Mouse (Mus musculus): ENCODE results near the gene Slc19a2.

The Slc19a2 gene

DNA sequence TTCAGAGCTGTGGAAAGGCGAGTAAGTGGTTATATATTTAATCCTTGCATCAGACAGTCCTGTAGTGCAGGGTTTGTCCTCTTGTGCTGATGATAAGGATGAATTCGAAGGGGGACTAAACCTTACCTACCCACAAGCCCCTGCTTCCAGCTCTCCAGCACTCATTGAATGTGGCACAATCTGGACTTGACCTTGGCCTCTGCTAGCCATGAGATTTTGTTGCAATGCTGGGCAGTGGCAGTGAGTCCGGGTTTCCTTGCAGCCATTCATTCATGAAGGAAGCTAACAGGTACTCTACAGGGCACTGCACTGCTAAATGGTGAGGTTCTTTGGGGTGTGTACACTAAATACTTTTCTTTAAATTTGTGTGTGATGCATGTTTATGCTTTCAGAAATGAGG, 6.0 kb downstream of the Slc19a2 start:
- no peak for DNase-seq

DNA sequence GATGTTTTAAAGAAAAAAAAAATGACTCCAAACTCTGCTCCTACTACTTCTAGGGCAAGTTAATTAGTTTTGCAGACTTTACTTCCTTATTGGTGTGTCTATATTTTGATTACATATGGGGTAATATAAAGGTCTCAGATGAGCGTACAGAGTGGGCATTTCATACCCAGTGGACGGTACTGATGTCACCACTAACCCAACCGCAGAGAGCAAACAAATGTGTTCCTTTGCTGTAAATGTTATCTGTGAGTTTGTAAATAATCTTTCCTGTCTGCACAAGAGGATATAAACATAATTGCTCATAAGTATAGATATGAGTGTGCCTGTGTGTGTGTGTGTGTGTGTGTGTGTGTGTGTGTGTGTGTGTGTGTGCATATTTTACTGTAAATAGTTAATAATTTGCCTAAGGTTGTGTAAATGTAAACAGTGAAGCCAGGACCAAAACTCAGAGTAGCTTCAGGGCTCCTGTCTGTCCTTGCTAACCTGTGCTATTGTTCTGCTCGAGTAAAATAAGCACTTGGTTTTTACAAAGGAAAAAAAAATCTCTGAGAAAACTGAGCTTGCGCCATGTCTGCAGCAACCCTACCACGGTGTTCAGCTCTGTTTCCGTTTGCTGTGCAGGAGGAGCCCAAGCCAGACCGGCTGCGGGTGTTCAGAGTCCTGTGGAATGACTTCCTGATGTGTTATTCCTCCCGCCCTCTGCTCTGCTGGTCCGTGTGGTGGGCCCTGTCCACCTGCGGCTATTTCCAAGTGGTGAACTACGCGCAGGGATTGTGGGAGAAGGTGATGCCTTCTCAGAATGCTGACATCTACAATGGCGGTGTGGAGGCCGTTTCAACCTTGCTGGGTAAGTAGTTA, 11.6 kb downstream of the Slc19a2 start:
- DNase-seq, result no peak

DNA sequence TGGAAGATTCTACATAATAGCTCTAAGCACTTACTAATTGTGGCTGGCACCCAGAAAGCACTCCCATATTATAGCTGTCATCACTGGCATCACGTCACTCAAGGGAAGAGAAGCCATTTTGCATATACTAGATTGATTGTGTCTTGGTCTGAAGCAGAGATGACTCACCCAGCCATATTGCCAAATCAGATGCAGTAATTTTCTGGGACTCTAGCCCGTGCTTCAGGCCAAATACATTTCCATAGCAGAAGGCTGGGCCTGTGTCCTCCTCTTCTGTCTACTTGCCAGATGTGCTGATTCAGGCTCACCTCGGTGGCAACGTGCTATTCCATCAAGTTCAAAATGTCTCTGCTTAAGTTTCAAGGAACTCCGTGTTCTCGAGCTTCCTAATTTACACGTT, 12.7 kb downstream of the Slc19a2 start:
- DNase-seq, result no peak

DNA sequence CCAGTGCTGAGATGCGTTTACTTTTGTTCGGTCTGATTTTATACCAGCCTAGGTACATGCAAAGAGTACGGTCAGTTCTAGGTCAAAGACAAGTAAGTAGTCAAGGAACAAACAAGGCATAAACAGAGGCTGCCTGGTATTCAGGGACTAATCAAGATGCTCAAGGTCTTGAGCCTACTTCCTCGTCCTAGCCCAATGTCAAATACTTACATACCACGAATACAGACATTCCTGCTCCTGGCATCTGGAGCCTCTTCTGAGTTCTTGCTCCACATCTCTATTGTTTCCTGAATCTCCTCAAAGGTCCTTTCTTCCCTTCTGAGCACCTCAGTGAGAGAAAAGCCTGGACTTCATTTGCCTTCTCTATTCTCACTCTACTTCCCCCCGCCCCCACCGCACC, 22.1 kb downstream of the Slc19a2 start:
- DNase-seq, result no peak

DNA sequence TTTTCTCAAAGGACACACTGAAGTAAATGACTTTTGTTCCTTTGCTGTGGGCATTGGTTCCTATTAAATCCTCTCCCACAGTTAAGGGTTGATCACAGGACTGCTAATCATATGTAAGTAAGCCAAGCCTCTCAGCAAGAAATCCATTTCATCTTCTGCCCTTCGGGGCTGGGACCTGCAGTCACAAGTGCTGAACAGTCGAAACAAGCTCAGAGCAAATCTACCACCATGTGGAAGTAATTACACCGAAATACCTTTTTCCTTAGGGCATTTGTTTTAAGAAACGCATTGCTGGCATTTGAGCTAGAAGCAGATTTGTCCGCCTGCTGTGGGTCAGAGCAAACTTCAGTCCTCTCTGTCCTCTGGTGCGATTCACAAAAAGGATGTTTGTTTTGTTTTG, 24.8 kb downstream of the Slc19a2 start:
- no peak for DNase-seq

DNA sequence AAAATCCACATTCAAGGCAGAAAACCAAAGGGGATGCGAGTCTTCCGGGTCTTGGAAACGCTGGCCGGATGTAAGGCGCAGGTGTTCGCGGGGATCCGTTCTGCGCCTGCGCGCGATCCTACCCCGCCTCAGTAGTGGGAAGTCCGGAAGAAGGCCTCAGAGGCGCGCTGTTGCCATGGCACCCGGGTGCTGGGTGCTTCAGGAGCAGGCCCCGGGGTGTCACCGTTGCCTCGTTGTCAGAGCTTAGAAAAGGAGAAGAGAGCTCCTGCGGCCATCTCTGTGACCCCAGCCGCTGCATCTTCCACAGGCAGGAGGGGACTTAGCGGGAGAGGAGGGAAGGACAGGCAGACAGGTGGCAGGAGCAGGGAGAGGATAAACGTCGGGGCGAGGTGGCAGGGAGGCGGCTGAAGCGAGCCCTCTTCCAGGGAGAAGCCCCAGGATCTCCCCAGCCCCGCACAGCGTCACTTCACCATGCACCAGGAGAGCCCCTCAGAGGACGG, 26.7 kb downstream of the Slc19a2 start, which contains the start of gene Ccdc181:
Gene Ccdc181 (plus strand): TSS at position 131 of the 500 bp plus-strand sequence.
- DNase-seq, result peak; percentile 99

DNA sequence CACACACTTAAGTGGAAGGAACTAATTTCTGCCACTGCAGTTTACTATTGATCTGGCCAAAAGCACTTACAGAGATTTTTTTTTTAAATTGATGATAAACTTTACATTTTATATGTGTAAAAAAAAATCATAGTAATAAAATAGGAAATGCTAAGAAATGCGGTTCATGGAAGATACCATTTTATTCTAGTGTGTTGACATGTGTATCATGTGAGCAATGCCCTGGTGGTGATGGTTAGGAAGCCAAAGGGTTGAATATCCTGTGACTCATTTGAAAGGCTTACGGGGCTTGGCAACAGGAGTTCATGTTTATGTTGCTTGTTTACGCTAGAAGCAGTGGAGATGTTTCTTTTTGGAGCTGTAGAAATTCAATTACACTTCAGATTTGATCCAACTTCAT, 27.7 kb downstream of the Slc19a2 start:
- no peak for DNase-seq

DNA sequence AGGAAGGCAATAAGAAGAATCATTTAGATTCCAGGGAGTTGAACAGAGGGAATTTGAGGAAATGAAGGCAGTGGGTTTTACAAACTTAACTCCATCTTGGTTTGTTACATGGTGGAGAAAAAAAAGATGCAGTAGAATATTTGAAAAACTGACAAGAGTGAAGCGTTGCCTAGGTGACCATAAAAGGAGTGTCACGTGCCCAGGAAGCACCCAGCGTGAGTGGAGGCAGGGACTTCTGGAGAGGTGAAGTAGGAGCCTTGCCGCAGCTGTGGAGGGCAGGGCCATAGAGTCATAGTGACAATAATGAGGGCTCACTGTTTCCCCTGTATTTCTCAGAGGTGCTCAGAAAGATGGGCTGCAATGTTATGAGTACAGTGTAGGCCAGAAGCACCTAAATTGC, 30.5 kb downstream of the Slc19a2 start:
- peak; percentile 62 for DNase-seq

DNA sequence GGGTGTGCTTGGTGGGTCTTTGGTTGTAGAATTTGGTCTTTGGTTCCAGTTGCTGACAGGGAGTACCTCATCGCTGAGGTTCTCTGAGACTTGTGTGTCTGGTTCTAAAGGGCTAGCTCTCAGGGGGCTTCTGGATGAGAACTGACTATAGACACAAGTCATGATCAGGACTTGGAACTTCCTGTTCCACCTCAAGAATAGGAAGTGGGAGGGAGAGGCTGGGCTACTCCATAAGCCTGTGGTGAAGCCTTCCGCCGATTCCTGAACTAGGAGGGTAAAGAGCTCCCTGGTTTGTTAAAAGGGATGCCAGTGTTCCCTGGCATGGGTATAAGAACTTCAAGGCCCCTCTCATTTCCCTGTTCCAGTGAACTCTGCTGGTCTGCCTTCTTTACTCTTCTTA, 35.2 kb downstream of the Slc19a2 start:
- DNase-seq, result no peak

DNA sequence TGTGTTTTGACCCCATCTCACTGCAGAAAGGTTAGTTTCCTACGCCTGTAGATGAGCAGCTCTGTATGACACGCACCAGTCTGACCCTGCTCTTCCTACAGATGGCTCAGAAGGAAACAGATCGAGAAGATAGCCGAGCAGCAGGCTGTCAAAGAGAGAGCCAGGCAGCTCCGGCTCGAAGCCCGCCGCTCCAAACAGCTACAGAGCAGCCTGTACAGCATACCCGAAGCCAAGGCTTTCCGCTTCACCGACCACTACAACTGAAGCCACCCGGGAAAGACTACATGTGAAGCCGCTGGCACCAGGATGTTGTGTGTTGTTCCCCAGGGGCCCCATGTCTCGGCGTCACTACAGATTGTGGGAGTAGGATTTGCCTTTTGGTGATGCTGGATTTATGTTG, 38.6 kb downstream of the Slc19a2 start:
- DNase-seq, result no peak

DNA sequence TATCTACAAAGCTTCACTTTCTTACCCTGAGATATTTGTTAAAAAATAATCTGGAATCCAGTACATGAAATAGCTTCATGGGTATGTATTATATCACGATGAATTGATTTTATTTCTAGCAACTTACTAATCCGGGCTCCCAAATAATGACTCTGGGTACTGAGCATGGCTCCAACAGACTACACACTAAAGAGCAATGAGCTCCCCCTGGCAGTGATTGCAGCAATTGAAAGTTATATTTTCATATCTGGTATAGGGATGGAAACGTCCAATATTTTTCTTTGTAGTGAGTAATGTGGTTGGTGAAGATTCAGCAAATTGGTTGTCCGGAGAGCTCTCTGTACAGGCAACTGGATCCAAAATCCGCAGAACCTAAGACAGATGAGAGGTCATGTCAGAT, 43.2 kb downstream of the Slc19a2 start:
- DNase-seq, result no peak

DNA sequence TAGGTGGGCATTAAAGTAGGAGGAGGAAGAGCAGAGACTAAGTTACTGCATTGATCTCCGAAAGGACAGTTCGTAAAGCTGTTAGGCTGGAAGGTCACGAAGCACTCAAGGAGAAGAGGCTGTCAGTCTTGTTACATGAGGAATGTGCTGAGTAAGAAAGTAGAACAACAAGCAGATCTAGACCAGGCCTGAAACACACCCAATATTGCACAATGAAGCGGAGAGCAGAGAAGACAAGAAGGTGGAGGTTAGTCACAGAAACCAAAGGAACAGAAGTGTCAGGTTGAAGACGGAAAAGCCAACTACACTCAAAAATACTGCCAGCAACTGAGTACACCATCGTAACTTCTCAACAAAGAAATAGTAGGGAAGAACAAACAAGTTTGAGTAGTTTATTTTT, 45.2 kb downstream of the Slc19a2 start:
- DNase-seq, result no peak

DNA sequence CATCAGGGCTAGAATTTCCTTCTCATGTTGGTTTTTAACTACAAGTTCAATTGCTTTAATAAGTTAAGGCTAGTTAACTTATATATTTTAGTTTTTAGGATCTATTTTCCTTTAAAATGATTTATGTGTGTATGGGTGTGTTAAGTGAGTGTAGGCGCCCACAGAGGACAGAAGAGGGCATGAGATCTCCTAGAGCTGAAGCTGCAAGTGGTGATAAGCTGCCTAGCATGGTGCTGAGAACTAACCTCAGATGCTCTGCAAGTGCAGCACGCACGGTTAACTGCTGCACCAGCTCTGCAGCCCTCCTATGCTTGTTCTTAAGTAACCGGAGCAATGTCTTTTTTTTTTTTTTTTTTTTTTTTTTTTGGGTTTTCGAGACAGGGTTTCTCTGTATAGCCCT, 47.6 kb downstream of the Slc19a2 start:
- DNase-seq, result no peak

DNA sequence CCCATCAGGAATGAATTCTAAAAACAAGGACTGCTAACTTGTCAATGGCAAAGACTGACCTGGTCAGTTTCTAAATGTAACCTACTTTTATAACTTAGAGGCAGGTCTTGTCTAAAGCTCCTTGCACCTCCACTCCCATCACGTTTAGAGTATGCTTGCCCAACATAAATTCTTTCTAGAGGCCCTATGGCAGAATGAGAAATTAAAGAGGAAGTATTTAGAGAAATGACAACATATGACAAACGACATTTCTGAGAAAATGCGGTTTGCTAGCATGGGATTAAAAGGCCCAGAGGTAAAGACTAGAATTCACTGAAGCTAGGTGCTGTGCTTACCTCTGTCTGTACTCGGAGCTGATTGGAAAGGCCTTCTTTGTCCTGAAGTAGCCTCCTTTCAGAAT, 53.1 kb downstream of the Slc19a2 start:
- DNase-seq, result no peak

DNA sequence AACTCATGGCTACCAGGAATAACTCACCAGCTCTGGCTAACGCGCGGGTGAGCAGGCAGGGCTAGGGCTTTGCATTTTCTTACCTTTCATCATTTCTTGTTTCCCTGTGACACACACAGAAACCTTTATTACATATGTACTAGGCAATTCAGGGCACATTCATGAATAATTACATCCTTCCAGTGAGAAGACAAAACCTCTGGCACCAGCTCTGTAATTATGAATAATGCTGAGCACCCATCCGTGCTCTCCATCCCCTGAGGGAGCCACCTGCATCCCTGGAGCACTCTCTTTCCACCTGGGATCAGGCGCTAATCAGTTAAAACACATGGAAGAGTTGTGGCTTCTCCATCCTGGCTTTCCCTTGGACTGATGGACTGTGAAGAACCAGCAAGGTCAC, 55.0 kb downstream of the Slc19a2 start, which contains the start of gene Nme7:
Gene Nme7 (plus strand): TSS at position 301 of the 400 bp plus-strand sequence.
- DNase-seq, result no peak

DNA sequence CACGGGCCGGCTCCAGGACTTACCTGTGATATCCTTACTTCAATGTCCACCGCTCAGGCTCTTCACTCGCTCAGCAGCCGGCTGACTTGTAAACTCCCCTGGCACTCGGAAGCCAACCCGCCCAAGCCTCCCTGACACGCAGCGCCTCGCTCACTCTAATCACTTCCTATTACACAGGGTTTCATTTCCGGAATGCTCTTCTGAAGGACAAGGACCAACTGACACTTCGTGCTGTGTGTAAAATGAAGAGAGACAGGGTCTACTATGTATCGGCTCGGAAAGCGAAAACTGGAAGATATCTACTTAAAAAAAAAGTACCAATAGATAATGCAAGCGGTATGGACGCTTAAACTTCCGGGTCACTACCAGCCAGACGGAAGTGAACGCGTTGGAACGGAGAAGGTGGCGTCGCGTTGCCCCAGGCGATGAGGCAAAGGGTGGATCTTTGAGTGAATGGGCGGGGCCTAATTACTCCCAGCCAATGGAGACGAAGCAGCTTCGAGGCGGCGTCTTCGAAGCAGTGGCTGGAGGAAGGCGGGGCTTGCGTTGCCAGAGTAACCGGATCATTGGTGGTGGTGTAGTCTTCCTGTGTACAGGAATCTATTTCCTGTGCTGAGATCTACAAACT, 58.4 kb downstream of the Slc19a2 start, which contains the start of gene Blzf1:
Gene Blzf1 (minus strand): TSS at position 366 of the 628 bp plus-strand sequence.
- peak; percentile 98 for DNase-seq

DNA sequence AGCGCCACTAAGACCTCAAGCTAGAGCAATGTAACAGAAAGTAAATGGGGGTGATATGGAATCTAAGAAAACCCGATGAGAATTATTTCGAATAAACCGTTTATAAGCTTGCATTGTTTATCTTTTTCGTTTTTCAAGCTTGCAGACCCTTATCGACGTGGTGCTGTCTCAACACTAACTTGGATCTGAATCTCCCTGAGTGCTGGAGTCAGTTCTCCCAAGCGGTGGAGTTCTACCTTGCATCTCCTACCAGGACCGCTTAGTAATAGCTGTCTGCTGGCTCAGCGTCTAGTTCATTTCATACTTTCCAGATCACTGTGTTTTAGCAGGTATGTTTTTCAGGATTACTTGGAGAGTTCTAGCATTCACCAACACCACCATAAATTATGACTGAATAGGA, 59.1 kb downstream of the Slc19a2 start:
- DNase-seq, result no peak

DNA sequence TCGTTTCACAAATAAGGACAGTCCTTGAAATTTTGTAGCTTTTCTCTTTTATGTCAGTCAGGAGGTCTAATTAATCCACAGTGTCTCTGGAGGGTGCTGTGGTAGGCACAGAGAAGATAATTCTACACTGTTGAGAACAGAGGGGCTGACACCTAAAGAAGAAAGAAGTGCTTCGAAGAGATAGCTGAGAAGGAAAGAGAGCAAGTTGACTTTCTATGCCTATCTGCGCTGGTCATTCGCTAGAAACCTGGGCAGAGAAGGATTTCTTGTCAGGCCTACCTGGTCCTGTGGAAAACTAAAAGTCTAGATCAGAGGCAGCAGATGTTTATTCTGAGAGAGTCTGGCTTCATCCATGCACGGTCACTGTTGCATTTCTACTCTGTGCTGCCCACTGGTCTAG, 65.2 kb downstream of the Slc19a2 start:
- DNase-seq, result no peak

All from thymus, postnatal 14 days (tissue).